Mouse (Mus musculus) myocyte (in vitro differentiated cells): ENCODE data around the gene Gm11937.

Experiments
- POLR2A ChIP-seq: IDR thresholded peaks from one replicate; pipeline ENCODE4 v1.6.1; 2011; ENCODE audit warnings: low read depth, mild to moderate bottlenecking, control low read depth, moderate library complexity; ENCODE audit not compliant: insufficient read length
- USF1 ChIP-seq: IDR thresholded peaks from one replicate; pipeline ENCODE4 v1.6.1; 2011; ENCODE audit warnings: low read depth, mild to moderate bottlenecking, control low read depth, moderate library complexity

DNA sequence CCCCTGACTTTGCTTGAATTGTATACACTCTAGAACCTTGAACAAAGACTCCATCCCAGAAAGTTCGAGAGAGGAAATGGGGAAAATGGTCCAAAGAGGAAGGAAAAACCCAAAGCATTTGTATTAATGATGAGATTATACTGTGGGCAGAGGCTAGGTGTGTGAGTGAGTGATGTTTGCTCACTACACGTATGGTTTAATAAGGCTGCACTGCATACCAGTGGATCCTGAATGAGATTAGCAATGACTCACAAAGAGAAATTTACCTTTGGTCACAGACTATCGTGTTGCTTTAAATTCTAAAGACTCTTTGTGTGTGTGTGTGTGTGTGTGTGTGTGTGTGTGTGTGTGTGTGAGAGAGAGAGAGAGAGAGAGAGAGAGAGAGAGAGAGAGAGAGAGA lies 20.9 kb upstream of the Gm11937 start:
- TF ChIP-seq POLR2A (no peak), USF1 (no peak)
